Mouse (Mus musculus) splenic B cell, adult 2 months (primary cell): ENCODE results near the gene Rpe.
"Not testable (repeated sequence)": the region's sequence is repeated elsewhere in the genome, so short reads cannot be mapped to it uniquely, and the experiment has no call there.

Experiments
- DNase-seq: peaks from one replicate; pipeline ENCODE4 v3.0.0-alpha.2; 2011; ENCODE audit warnings: low read depth, low spot score
- H3K27me3 ChIP-seq: 2 replicates; pipeline ENCODE4 v1.6.1; 2012; ENCODE audit warnings: mild to moderate bottlenecking, low read length, moderate library complexity, mixed read lengths; ENCODE audit not compliant: control insufficient read depth, poor library complexity, insufficient read depth, severe bottlenecking
- H3K36me3 ChIP-seq: 2 replicates; pipeline ENCODE4 v1.6.1; 2012; ENCODE audit warnings: mild to moderate bottlenecking, low read length, moderate library complexity, mixed read lengths; ENCODE audit not compliant: control insufficient read depth, poor library complexity, insufficient read depth, severe bottlenecking

The Rpe gene

DNA sequence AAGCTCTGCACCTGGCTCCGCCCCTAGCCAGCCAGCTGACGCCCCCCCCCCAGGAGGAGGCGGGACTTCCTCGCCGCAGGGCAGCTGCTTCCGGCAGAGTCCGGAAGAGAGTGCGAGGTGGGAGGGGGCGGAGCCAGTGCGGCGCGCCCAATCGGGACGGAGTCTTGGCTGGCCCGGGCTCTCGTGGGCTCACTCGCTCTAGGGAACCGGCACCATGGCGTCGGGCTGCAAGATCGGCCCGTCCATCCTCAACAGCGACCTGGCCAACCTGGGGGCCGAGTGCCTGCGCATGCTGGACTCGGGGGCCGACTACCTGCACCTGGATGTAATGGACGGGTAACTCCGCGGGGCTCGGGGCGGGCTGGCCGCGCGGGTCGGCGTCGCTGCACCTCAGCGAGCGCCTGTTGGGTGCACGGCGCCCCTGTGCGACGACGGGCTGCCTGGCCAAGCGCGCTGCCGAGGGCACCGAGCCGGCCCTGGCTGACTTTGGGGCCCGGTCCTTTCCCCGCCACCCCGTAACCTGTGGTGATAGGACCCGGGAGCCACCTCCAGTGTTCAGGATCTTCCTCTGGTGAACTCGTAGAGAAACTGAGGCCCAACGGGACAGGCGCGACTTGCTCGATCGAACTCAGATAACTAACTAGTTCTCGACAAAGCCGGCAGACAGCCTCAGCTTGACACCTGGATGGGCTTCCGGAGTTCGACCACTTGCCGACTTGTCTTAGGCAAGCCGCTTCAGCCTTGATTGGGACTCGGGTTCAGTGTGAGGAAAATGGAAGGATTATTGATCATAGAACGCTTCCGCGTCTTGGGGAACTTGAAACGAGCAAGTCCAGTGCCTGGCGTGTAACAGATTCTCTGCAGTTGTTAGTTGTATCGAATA lies at the start of gene Rpe:
TSS of gene Rpe (plus strand) at position 139 of the 883 bp plus-strand sequence.
- no peaks in the 10 kb centered on the region for H3K27me3 ChIP-seq
- DNase-seq: peak; percentile 96
- H3K36me3 ChIP-seq: no peaks in the 10 kb centered on the region; the same call in 1 of the 2 replicates

DNA sequence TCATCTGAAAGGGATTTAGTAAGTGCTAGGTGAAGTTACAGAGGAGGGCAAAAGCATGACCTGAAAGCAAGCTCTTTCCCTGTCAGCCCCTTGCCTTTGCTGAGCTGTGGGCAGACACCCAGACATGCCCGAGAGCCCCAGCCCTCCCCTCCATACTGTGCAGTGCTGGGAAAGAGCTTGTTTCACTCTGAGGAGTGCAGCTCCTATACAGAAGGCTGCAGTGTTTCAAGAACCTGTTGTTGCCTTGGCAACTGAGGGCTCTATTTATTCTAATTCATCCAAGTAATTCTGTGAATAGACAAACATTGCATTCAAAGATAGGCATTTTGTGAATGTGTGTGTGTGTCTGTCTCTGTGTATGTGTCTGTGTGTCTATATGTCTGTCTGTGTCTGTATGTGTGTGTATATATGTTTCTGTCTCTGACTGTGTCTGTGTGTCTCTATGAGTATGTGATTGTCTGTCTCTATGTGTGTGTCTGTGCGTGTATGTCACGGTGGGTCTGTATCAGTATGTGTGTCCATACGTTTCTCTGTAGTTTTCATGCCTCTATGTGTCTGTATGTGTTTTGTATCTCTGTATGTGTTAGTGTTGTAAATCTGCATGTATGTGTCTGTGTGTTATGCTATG lies 45.4 kb upstream of the Rpe start:
- DNase-seq: no peak
- no peaks in the 10 kb centered on the region for H3K27me3 ChIP-seq
- no peaks in the 10 kb centered on the region for H3K36me3 ChIP-seq

DNA sequence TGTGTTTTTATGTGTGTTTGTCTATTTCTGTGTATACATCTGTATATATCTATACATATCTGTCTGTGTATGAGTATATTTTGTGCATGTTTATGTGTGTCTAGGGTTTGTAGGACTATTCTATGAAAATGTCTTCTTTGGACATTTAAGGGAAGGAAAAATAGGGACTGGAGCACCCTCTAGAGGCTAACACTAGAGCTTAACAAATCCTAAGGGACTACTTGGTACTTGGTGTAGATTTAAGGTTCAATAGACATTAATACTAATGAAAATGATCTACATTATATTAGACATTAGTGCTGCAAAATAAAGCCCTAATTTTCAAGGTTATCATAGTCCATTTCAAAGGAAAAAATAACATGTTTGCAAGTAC lies 44.9 kb upstream of the Rpe start:
- H3K36me3 ChIP-seq: no peaks in the 10 kb centered on the region
- no peaks in the 10 kb centered on the region for H3K27me3 ChIP-seq
- DNase-seq: peak; percentile 23

DNA sequence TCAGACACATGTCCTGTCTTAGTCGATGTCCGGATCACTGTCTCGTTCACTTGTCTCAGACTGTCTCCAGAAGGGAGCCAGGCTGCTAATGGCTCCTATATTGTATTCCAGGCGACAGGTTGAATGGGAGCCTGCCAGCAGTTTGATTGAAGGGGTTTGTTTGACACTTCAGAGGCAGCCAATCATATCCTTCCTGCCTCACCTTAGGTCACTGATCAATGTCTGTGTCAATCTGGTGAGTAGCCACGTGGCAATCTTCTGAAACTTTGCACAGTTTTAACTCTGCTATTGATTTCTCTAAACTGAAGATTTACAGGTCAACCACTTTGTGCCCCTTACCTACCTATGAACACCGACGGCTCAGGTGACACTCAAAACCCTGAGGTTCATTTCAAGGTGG lies 29.2 kb upstream of the Rpe start:
- Histone ChIP-seq H3K36me3 (no peaks in the 10 kb centered on the region), H3K27me3 (no peaks in the 10 kb centered on the region)
- DNase-seq: no peak

DNA sequence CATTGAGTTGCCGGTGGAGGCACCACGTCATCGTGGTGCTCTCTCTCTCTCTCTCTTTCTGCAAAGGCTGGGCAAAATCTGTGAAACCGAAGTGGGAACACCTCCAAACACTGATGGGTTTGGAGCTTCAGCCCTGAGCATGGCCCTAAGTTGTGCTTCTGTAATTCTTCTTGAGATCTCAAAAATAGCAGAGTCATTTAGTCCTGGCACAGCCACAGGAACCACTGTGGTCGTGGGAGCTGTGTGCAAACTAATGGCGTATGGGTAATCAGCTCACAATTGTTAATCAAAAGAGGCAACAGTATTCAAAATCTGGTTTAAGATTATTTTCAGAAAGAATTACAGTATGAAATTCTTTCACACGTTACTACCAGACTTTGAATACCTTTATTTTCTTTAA lies 27.8 kb upstream of the Rpe start:
- no peaks in the 10 kb centered on the region for H3K27me3 ChIP-seq
- no peaks in the 10 kb centered on the region for H3K36me3 ChIP-seq
- DNase-seq: no peak

DNA sequence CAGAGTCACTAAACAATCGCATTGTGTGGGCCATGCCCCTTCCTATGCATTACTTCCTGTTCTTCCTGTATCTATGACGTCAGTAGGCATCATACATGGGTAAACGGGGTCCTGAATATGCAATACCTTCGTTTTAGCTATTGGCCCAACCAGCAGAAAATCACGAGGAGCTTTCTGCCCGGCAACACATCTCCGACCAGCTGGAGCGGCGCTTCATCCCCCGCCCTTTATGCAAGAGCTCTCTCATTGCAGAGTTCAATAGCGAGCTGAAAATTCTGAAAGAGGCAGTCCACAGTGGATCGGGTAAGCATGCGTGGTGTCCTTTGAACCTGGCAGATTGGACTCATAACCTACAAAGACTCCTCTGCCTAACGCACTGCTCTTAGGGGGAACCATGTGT lies 22.7 kb upstream of the Rpe start:
- DNase-seq: no peak
- Histone ChIP-seq H3K27me3 (no peaks in the 10 kb centered on the region), H3K36me3 (no peaks in the 10 kb centered on the region)

DNA sequence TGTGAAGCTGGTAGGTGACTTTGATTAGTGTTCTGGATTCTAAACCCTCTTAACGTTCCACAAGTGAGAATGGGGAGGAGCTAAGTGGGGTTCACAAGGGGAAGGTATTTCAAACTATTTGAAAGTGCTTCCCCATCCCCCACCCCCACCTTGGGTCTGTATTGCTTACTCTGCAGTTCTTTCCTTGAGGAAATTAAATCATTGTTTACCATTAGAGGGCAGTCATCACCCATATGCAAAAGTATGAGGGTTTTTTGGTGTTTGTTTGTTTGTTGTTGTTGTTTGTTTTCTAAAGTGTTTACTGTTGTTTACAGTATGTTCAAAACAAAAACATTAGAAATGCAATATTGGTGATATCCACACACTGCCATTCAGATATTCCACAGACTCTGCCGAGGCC lies 22.0 kb upstream of the Rpe start:
- Histone ChIP-seq H3K36me3 (no peaks in the 10 kb centered on the region), H3K27me3 (no peaks in the 10 kb centered on the region)
- DNase-seq: no peak

DNA sequence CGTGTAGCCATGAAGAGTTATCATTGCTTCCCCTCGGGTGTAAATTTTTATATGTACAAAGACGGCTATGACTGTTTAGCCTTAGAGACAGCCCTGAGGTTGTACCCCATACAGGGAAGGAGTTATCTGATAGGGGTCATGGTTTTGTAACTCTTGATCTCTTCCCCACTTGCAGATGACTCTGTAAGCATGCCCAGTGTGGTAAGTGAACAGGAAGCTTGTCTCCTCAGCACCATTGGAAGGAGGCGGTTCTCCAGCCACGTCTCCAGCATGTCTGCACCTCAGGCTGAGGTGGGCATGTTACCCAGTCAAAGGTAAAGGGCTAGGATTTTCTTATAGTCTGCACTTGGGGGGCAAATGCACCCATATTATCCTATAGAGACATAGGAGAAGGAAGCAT lies 17.7 kb upstream of the Rpe start:
- no peak for DNase-seq
- Histone ChIP-seq H3K27me3 (no peaks in the 10 kb centered on the region), H3K36me3 (no peaks in the 10 kb centered on the region)

DNA sequence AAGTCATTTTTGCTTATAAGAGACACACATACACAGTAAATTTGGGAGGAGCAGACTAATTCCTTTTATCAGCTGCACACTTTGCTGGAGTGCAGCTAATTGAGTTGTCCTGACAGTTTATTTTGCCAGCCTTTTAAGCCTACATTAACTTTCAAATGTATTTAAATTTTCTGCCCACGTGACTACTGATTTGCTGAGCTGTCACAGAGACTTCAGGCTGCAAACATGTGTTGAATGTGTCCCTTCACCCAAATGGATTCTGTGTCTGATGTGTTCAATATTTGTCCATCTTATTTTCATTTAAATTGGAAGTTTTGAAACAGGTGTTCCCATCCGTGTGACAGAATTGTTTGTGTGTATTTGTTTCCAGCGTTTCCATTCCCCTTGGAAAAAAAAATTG lies 8.9 kb upstream of the Rpe start:
- DNase-seq: no peak
- no peaks in the 10 kb centered on the region for H3K36me3 ChIP-seq

DNA sequence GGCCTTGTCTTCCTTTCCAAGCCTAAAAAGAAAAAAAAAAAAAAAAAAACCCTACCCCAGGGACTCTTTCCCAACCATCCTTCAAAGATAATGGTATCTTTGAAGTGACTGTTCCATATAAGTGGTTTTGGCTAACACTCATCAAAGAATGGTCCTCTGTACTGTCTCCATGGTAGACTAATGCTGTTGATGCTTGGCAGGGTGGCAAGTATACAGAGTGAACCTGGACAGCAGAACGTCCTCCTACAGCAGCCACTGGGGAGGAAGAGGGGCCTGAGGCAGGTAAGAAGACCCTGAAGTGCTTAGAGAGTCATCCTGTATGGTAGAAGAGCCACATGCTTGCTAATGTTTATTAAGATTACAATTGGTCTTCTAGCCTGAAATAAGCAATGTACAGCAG lies 8.3 kb upstream of the Rpe start:
- no peaks in the 10 kb centered on the region for H3K36me3 ChIP-seq
- H3K27me3 ChIP-seq: no peaks in the 10 kb centered on the region
- no peak for DNase-seq

More for the DNA sequence above, 8.9 kb upstream of the Rpe start:
- no peaks in the 10 kb centered on the region for H3K27me3 ChIP-seq

DNA sequence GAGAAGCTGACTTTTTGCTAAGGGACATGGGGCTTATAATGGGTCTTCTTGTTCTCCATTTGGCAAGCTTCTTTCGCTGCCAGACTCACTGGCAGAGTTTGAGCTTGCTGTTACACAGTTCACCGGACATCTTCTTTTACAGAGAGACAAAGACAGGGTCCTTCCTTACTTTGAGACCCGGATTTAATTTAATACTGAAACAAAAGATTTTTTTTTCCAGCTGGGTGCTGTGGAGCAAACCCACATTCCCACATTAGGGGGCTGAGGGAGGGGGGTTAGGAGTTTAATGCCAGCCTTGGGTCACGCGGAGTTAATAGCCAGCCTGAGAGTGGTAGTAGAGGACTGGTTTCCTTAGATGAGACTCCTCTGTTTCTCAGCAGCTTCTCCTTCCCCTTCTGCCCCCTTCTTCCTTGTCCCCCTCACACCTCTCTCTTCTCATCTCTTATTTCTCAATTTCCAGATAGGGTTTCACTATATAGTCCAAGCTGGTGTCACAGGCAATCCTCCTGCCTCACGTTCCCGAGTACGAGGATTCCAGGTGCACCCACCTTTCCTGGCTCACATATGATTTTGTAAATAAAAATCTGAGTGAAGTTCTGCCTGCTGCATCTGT lies 7.7 kb upstream of the Rpe start:
- no peak for DNase-seq
- H3K36me3 ChIP-seq: no peaks in the 10 kb centered on the region
- H3K27me3 ChIP-seq: no peaks in the 10 kb centered on the region

DNA sequence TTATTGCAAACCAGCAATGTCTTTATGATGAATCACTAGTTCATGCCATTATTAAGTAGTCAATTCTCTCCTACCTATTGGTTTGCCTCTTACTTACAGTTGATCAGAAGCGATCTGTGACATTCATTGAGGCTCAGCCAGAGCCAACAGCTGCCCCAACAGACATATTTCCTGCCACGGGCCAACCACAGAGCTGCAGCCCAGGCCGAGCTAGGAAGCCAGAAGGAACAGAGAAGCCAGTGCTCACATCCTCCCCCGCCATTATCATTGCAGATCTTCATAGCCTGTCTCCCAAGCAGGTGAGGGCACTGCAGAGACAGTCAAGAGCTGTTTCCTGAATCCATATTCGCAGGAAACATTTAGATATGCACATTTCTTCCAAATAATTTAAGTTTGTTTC lies 6.4 kb upstream of the Rpe start:
- H3K27me3 ChIP-seq: no peaks in the 10 kb centered on the region
- no peak for DNase-seq
- no peaks in the 10 kb centered on the region for H3K36me3 ChIP-seq

DNA sequence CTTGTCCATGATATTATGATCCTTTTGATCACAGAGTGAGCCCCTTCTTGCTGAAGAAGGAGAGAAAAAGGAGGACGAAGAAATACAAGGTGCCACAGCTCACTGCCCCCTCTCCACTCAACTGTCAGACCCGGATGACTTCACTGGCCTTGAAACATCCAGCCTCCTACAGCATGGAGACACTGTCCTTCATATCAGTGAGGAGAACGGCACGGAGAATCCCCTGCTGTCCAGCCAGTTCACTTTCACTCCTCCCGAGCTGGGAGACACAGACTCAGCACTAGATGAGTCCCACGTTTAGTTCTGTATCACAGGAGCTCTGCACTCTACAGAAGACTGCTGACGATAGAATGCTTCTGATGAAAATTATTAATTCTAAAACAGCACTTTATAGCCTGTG lies 5.3 kb upstream of the Rpe start:
- Histone ChIP-seq H3K36me3 (no peaks in the 10 kb centered on the region), H3K27me3 (no peaks in the 10 kb centered on the region)
- DNase-seq: no peak

DNA sequence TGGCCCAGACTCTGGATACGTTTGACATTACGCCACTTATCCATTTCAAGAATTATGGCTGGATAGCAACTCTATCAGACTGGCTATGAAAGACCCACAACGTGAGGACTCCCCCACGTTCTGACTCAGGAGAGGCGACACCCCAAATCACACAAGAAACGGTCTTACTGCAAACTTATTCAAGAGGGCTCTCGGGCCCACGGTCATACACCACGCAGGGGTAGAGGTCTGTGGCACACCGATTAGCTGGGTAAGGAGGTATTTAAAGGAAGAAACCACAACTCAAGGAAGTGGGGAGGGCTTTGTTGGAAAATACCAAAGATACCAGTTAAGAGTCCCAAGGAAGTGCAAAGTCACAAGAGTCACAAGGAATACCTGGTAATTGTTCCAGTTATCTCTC lies 1.0 kb upstream of the Rpe start:
- not testable (repeated sequence) for H3K27me3 ChIP-seq, H3K36me3 ChIP-seq, DNase-seq

DNA sequence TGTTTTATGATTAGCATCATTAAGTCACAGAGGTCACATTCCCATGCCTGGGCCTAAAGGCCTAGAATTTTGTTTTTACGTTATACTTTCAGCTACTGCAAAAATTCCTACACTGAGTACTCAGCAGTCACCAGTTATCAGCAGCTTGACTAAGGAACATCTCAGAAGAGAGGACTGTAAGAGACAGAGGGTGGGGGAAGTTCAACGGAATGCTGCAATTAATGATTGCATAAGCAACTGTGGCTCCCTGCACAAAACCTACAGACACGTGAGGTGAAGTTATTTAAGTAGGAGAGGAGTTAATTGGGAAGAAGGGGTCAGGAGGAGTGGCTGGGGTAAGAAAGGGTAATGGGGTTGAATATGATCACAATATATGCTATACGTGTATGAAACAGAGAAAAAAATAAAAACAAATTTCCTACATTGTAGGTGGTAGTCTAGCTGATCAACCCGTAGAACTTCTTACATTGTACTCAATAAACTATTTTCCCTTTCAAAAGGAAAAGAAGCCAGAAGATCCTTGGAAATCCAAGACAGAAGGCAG lies 410 bp upstream of the Rpe start:
- no peaks in the 10 kb centered on the region; the same call in 1 of the 2 replicates for H3K36me3 ChIP-seq
- H3K27me3 ChIP-seq: no peaks in the 10 kb centered on the region
- no peak for DNase-seq
